Mouse (Mus musculus): Measurements from ENCODE around the gene Mfap1b.

The Mfap1b gene

GRCm38 (mm10) chr2:121434854-121435253 is 39.0 kb downstream of the Mfap1b start:
- in situ Hi-C loops (cut with MseI, MboI), result no loop called here

- in situ Hi-C loops (cut with MseI, MboI), result no loop called here
Measured at GRCm38 (mm10) chr2:121425890-121426289, 48.0 kb downstream of the Mfap1b start.

- in situ Hi-C loops (cut with MseI, MboI), result no loop called here
Measured at GRCm38 (mm10) chr2:121423166-121423565, 50.7 kb downstream of the Mfap1b start.

GRCm38 (mm10) chr2:121418476-121418875 is 55.4 kb downstream of the Mfap1b start:
- in situ Hi-C loops (cut with MseI, MboI), result no loop called here

- in situ Hi-C loops (cut with MseI, MboI), result no loop called here
Measured at GRCm38 (mm10) chr2:121416356-121416755, 57.5 kb downstream of the Mfap1b start.

GRCm38 (mm10) chr2:121415591-121415990 is 58.3 kb downstream of the Mfap1b start:
- in situ Hi-C loops (cut with MseI, MboI), result no loop called here

GRCm38 (mm10) chr2:121415103-121415502 is 58.8 kb downstream of the Mfap1b start:
- in situ Hi-C loops (cut with MseI, MboI), result no loop called here

- in situ Hi-C loops (cut with MseI, MboI), result no loop called here
Measured at GRCm38 (mm10) chr2:121414139-121414685, 59.7 kb downstream of the Mfap1b start.

- in situ Hi-C loops (cut with MseI, MboI), result no loop called here
Measured at GRCm38 (mm10) chr2:121413387-121414042, 60.4 kb downstream of the Mfap1b start, which contains the start of the genes Pdia3 and Catsper2. TSS of gene Pdia3 (plus strand) at chr2:121413775. TSS of gene Catsper2 (minus strand) at chr2:121413792.

- in situ Hi-C loops (cut with MseI, MboI), result no loop called here
Measured at GRCm38 (mm10) chr2:121412843-121413386, 61.0 kb downstream of the Mfap1b start.

Data from mouse trophoblast stem cell (cell line).